Mouse (Mus musculus): Measurements from ENCODE around the gene Tanc1. TPM values are rescaled to one million over a fixed set of nuclear protein-coding genes. Genes with fewer than 3 reads are reported as not detected.

The Tanc1 gene
- total RNA-seq, 2 experiments from 2014 or later: 118 to 124 TPM

DNA sequence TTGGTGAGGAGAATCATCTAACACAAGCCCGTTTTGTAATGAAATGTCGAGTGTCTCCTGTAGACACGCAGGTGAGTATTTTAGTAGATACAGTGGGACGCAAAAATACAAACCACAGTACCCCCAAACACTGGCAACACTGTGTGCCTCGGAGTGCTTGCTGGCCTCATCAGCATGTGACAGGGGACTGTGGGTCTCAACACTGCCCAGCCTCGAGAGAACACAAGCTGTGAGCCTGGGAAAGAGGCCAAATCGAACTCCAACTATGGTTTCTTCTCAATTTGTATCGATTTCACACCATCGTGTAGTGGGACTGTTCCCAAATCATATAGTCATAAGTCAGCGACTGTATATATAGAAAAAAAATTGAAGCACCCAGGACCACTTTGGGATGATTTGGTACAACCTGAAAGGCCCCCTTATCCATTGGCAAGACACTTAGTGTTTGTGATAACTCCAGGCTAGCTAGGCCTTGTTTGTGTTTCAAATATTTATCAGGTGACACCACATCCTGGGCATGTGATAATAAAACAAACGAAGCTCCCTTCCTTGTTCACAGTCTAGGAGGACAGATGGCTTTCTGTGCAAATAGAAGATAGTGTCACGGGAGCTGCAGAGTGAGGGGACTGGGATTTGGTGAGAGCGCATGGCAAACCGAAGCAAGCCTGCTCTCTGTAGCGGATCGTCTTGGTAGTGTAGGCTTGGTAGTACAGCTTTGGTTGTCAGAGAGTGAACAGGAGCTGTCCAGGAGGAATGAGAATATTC is 53.1 kb downstream of the Tanc1 start:
- no peak for DNase-seq (ENCODE audit: low spot score in 2 of 2)
- TF ChIP-seq CTCF (conservative IDR thresholded peaks at IDR 0.05): no peak
- Histone ChIP-seq H3K27ac (peak overlapping the region; percentile 76), H3K4me3 (no peak overlapping the region)

DNA sequence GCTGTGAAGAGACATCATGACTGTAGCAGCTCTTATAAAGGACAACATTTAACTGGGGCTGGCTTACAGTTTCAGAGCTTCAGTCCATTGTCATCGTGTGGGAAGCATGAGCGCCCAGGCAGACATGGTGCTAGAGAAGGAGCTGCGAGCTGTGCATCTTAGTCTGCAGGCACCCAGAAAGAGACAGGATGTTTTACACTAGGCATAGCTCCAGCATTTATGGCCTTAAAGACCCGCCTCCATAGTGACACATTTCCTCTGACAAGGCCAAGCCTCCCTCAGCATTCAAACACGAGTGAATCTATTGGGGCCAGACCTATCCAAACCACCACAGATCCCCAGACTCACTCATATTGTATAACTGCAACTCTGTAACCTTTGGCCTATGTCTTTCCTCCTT is 54.7 kb downstream of the Tanc1 start:
- no peak for DNase-seq (ENCODE audit: low spot score in 2 of 2)
- Histone ChIP-seq H3K4me3 (no peak overlapping the region), H3K27ac (no peak overlapping the region)
- TF ChIP-seq CTCF (conservative IDR thresholded peaks at IDR 0.05): no peak

DNA sequence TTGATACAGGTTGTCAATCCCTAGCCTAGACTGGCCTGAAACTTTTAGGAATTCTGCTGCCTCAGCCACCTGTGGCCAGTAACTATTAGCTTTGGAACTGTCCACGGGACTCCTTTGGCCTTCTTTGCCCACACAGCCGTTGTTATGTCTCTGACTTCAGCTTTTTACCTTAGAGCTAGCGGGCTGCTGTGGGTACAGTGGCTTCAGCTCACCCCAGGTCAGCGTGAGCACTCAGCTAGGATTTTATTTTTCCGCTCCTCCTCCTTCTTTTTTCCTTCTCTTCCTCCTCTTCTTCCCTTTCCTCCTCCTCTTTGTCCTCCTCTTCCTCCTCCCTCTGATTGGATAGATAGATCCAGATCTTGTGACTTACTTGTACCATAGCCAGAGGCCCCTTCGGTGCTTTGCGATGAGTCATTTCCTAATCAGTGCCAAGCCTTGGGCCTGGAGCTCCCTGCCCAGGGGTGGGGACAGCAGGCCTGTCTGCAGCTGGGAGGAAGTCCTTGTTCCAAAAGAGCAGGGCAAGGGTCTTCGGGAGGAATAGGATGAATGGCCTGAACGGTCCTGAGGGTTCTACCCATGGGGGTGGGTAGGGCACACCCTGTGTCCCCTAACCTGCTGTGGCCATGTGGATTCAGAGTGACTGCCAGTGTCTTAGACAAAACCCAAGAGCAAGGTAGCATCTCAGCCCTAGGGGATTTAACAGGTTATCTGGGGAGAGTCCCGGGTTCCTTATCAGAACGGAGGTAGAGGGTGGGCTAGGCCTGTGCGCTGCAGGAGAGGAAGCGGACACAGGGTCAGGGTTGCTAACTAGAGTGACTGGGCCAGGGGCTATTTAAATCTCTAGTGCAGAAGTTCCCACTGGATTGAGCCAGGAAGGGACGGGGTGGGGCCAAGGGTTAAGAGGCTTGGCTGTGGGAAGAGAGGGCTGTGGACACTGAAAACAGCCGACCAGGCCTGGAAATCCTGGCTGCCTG is 58.5 kb downstream of the Tanc1 start:
- DNase-seq (ENCODE audit: low spot score in 2 of 2): no peak
- H3K4me3 ChIP-seq: no peak overlapping the region
- peak overlapping the region; percentile 54 for H3K27ac ChIP-seq
- TF ChIP-seq CTCF (conservative IDR thresholded peaks at IDR 0.05): no peak

DNA sequence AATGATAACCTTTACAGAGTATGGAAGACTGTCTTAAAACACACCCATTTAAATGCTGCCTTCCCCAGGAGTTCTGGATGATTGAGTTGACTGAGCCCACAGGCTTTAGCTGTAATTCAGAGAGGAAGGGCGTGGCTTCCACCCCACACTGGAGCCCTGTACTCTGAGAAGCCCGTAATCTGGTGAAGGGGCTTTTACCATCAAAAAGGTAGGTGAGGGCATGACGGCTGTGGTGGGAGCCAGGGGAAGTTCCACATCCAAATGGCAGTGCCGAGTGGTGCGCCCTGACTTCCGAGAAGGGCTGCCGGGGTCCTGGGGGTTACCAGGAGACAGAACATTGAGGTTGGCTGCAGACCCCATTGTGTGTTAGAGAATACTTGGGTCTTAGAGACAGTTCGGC is 59.8 kb downstream of the Tanc1 start:
- no peak overlapping the region for H3K4me3 ChIP-seq
- TF ChIP-seq CTCF (conservative IDR thresholded peaks at IDR 0.05): no peak
- no peak overlapping the region for H3K27ac ChIP-seq
- no peak for DNase-seq (ENCODE audit: low spot score in 2 of 2)

DNA sequence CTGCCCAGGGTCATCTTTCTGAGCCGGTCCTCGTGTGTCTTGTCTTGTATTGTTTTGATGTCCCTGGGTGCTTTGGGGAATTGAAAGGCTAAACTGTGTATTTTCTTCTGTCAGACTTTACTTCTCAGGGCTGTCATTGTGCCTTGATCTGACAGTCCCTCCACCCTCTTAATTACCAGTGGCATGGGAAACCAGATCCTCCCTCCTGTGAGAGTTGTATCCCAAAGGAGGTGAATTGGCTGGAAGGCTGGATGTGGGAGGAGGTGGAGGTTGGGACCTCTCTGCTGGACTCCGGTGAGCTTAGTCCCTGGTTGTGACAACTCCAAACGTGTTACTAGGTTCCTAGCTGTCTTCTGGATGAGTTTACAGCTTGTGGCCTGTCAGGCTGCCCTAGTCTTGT is 60.2 kb downstream of the Tanc1 start:
- Histone ChIP-seq H3K4me3 (no peak overlapping the region), H3K27ac (no peak overlapping the region)
- DNase-seq (ENCODE audit: low spot score in 2 of 2): no peak
- no peak for TF ChIP-seq CTCF (conservative IDR thresholded peaks at IDR 0.05)

DNA sequence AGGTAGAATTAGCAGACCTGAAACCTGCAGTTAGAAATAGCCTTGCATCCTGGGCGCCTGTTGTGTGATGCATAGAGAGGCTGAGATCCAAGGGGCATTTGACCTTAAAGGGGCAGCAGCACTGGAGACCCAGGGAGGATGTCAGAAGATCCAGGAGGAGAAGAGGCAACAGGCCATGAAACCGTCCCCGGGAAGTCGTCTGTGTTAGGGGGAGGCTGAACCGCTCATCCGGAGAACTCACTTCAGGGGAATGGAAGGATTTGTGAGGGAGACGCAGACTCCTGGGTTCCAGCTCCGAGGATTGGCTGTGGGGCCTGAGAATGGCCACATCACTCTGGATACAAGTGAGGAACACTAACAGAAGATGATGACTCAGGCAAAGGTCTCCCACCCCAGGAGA is 60.8 kb downstream of the Tanc1 start:
- TF ChIP-seq CTCF (conservative IDR thresholded peaks at IDR 0.05): no peak
- Histone ChIP-seq H3K4me3 (no peak overlapping the region), H3K27ac (no peak overlapping the region)
- DNase-seq (ENCODE audit: low spot score in 2 of 2): no peak

DNA sequence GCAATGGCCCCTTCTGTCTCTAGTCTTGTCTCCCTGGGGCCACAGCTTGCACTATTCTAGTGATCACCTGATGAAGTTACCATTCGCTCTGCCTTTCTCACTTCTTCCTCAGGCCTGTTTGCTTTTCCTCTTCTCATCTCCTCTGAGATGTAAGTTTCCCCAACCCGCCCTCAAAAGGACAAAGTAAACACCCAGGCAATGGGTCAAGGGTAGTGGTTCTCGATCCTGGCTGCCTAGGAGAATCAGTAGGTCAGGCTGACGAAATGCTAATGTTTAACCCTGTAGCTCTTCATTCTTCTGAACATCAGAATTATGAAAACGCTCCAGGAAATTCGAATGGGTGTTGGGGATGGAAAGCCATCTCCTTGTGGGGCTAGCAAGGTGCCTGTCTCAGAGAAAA is 61.5 kb downstream of the Tanc1 start:
- no peak overlapping the region for H3K27ac ChIP-seq
- no peak for DNase-seq (ENCODE audit: low spot score in 2 of 2)
- TF ChIP-seq CTCF (conservative IDR thresholded peaks at IDR 0.05): no peak
- H3K4me3 ChIP-seq: no peak overlapping the region

DNA sequence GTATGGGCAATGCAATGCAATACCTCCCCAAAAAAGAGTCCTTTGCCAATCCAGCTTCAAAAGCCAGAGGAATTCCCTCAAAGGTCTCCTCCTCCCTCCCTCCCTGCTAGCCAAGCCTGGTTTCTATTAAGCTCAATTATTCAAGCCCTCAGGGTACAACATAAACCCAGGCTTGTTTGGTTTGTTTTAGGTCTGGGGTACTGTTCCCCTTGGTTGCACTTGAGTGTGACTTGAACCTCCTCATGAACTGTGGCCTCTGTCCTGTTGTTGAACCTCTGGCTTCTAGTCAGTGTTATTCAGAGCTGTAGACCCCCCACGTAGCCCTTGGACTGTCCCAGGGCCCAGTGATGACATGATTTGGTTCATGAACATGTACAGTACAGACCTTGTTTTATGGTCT is 62.0 kb downstream of the Tanc1 start:
- no peak overlapping the region for H3K4me3 ChIP-seq
- DNase-seq (ENCODE audit: low spot score in 2 of 2): no peak
- TF ChIP-seq CTCF (conservative IDR thresholded peaks at IDR 0.05): no peak
- no peak overlapping the region for H3K27ac ChIP-seq

DNA sequence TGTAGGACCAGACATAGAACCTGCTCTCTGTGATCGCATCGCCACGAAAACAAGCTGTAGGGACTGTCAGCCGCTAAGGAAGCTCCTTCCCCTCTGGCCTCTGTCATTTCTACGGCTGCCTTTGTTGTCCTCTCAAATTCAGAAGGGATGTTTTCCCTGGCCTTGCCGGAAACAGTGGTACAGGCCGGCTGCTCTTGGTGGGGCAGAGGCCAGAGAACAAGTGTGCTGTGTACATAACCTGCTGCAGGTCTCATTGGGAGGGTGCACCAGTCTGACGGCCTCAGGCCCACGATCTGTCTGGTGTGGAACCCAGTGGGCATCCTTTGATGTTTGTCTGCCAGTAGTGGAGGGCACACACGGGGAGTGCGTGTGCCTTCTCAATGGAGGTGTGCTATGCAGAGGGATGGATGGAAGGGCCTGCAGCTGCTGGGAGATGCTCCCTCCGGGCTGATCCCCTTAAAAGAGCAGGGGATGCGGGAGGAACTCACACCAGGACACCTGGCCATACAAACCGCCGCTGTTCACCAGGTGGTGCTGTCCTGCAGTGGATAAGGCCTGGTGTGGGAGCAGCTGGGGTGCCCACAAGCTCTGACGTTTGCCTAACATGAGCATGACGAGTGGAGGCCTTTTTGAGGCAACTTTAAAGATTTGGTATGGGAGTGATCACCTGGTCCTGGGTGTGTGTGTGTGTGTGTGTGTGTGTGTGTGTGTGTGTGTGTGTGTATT is 63.6 kb downstream of the Tanc1 start:
- Histone ChIP-seq H3K27ac (peak overlapping the region; percentile 43; the same call in 1 of the 2 replicates), H3K4me3 (no peak overlapping the region)
- no peak for DNase-seq (ENCODE audit: low spot score in 2 of 2)
- TF ChIP-seq CTCF (conservative IDR thresholded peaks at IDR 0.05): no peak

DNA sequence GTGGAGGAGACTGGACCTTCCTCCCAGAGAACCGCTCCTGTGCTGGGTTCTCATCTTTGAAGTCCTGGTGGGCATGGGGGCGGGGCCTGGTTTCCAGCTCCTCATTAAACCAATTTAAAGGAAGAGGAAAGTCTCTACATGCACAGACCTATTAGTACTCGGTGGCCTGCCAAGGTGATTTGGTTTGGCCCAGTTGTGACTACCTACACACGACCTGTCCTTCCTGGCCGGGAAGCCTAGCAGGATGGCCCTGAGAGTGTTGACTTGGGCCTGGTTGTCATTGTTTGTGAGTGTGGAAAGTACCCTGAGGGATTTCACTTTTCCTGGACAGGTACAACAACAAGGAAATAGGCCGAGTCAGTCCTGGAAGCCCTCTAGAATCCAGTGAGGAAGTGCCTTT is 64.2 kb downstream of the Tanc1 start:
- no peak for TF ChIP-seq CTCF (conservative IDR thresholded peaks at IDR 0.05)
- Histone ChIP-seq H3K27ac (no peak overlapping the region), H3K4me3 (no peak overlapping the region)
- no peak for DNase-seq (ENCODE audit: low spot score in 2 of 2)

DNA sequence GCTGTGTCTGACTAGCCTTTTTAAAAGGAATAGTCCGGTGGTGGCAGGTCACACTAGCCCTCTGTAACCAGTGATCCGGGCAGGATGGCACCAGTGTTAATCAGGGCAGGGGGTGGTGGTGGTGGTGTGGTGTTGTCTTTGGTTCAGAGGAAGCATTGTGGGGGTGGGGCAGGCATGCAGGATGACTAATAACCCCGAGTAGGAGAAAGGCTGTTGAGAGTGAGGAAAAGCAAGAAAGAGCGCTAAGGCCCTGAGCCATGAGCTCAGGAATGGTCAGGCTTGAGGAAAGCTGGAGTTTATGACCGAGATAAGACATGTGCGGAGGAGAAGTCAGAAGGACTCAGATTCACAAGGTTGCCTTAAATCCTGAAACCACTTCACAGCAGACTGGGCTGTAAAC is 64.6 kb downstream of the Tanc1 start:
- Histone ChIP-seq H3K27ac (no peak overlapping the region), H3K4me3 (no peak overlapping the region)
- no peak for TF ChIP-seq CTCF (conservative IDR thresholded peaks at IDR 0.05)
- DNase-seq (ENCODE audit: low spot score in 2 of 2): no peak

DNA sequence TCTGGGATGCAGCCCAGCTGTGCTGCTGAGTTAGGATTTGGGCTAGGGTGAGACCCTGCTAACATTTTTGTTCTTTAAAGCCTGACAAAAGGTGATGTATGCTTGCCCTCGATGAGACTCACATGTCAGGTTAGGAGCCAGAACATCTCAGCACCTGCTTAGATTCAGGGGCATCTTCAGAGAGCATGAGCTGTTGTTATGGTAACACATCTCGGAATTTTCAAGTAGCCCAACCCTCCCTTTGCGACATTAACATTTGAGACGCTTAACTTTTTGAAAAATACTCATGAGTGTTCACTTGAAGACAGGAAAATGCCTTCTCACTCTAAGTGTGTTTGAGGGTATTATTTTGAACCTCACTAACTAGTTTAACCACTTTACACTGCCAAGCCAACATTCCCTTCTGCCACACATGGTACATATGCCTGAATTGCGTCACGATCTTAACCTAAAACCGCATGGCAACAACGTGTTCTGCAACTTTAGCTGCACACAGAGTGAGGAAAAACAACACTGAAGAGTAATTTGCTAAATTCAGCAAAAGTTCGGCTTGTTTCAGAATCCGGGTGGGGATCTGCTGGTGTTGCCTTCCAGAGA is 67.7 kb downstream of the Tanc1 start:
- no peak for TF ChIP-seq CTCF (conservative IDR thresholded peaks at IDR 0.05)
- no peak overlapping the region for H3K4me3 ChIP-seq
- no peak for DNase-seq (ENCODE audit: low spot score in 2 of 2)
- H3K27ac ChIP-seq: 0 out of 2 replicates have a peak overlapping the region, but pooled peaks have one; percentile 7

Data from layer of hippocampus, adult 2 months (tissue).